Mouse (Mus musculus): ENCODE data around the gene Cyp26c1.

Cyp26c1 gene

DNA sequence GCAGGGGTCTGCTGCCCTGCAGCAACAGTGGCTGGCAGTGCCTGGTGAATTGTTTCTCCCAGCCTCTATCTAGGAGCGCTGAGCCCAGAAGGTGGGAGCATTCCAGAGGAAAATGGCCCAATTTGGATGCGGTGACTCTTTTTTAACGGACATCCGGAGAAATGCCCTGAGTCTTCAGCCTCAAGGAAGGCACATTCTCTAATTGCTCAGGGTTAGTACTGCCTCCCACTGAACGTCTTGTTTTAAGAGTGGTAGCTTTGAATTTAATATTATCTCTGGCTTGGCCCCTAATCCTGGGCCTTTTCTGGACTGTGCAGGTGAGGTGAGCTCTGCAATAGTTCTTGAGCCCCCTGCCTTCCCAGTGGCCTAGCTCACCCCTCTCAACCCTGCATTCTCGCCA, at the start of gene Cyp26c1:
Gene Cyp26c1 (plus strand): TSS at position 301 of the 400 bp plus-strand sequence.
- no peak for DNase-seq

DNA sequence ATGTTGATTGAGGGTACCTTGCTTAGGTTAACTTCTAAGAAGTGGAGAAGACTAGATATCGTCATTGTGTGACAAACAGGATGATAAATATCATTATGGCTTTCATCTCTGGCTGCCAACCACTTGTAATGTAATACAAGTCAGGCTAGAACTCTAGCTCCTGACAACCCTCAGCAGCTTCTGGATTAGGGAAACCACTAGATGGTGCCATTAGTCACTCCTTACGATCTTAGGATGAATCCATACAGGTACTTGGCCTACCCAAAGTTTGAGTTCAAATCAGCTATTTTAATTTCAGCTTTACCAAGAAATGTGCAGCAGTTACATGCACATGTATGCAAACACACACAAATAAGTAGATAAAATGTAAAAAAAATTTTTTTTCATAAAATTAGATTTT, 37.4 kb upstream of the Cyp26c1 start:
- no peak for DNase-seq

DNA sequence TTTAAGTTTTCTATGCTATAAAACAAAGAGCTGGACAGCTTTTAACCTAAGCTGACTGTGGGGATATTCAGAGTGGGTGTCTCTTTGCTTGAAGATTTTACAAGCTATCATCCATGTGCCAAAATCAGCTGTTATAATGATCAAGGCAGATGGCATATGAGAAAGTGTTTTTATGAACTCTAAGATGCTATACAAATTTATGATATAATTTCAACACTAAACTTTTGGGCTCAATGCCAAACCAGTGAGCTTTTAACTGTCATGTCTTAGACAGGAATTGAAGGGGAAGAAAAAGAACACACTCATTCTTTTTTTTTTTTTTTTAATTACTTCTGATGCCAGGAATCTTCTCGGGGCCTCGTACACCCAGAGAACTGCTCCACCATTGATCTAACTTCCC, 34.9 kb upstream of the Cyp26c1 start:
- DNase-seq, result no peak

DNA sequence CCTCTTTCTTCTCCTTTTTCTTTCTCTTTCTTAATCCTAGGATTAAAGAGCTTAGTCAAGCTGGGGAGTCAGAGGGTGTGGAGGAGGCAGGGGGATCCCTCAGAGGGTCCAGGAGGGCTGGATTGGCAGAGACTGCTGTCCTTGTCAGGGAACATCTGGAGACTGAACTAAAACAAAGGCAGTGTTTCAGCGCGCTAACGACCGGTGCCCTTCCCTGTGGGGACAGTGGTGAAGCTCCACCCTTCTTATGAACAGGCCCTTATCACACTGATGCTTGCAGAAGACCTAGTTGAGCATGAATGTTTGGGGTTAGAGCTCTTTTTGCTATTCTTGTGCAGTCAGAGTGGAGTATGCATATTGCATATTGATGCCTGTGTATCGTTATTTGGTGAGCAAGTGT, 31.4 kb upstream of the Cyp26c1 start:
- DNase-seq, result no peak

DNA sequence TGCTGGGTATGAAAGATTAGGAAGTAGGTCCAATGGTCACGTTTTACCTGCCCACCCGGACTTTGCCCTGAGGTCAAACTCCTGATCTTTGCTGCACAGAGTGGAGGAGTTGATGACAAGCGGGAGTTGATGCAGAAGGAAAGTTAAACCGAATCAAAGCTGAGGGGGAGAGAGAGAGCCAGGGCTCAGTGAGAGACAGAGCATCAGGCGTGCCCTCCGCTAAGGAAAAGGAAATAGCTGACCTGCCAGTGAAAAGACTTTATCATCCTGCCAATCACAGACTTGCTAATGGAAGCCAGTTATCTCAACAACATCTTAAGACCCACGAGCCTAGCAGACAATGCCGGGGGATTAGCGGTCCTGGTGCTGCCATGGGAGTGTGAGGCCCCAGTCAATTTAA, 28.9 kb upstream of the Cyp26c1 start:
- DNase-seq, result no peak

DNA sequence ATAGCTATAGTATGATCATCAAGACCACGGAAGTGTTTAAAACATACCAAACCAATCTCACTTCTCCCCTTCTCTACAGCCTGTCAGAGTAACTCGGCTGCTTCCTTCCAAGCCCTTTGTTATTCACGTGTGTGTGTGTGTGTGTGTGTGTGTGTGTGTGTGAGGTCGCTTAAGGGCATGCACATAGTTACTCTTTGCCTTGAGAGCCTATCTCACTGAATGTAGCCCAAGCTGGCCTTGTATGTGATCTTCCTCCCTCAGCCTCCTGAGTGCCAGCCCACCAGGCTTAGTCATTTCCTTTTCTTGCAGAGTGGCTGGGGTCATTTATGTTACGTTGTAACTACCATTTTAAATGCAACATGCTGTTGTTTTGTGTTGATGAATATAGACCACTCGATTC, 20.1 kb upstream of the Cyp26c1 start:
- no peak for DNase-seq

DNA sequence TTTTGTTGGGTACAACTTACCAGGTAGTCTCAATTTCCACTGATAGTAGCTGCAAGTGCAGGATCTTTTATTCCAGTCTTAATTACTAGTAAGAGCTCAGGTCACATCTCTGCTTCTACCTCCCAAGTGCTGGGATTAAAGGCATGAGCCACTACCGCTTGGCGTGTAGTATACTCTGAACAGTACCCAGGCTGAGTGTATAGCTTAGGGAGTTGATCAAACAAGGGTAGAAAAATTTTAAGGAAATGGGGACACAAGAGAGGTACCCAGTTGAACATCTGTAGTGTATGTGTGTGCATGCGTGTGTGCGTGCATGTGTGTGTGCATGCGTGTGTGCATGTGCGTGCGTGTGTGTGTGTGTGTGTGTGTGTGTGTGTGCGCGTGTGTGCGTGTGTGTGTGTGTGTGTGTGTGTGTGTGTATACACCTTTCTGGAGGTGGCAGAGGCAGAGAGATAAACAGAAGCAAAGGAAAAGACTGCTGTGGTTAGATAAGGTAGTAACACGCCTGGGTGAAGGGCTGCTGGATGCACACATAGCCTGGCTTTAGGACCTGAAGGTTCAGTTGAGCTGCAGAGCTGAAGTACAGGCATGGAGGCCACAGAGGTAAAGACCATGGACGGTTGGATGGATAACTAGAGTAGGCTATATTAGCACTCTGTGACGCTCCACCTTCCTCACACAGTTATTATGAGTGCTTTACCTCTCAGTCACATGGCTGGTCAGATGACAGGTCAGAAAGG, 17.4 kb upstream of the Cyp26c1 start:
- DNase-seq, result no peak

DNA sequence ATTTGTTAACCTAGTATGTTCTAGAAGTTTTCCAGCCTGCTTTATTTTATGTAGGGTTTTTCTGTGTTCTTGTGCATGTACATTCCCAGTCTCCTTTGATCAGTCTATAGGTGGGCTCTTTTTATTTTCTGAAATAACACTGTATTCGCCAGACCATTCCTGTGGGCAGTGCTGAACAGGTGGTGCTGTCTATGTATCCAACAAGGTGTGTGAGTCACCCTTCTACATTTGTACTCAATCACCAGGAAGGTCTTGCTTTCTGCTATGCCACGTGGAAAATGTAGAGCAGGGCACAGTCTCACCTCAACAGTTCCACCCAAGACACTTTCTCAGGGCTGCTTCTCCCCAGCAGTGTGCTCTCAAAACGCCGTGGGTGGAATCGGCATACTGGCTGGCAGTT, 16.7 kb upstream of the Cyp26c1 start:
- no peak for DNase-seq

DNA sequence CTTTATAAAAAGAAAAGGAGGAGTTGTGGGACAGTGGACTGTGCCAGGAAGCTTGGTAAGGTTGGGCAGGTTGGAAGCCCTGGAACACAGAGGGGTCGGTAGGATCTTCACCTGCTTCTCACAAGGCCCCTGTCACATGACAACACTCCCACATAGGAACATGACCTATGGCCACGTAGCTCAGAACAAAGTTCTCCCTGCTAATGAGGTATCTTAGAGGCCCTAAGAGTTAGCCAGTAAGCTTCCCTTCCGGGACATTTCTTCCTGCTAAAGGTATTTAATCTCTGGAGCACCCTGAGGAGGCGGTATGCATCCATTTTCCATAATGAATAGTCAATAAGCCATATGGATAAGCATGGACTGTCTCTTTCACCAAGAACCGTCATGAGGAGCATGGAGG, 15.9 kb upstream of the Cyp26c1 start:
- no peak for DNase-seq

DNA sequence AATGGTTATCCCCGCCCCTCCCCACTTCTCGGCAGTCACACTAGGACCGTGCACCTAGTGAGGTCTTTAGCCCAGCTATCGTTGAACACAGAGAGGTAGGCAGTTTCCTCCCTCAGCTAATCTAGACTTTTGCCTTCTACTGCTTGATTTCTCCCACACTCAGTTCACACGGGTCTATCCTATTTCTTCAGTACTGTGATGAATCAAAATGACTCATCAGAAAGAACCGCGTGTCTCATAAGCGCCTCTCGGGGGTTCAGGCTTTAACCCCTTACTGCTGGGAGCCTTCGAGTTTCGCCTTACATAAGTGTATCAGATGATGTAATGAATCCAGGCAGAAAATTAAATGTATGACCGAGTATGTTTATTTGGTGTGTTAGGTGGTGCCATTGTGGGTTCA, 12.0 kb upstream of the Cyp26c1 start:
- DNase-seq, result no peak

DNA sequence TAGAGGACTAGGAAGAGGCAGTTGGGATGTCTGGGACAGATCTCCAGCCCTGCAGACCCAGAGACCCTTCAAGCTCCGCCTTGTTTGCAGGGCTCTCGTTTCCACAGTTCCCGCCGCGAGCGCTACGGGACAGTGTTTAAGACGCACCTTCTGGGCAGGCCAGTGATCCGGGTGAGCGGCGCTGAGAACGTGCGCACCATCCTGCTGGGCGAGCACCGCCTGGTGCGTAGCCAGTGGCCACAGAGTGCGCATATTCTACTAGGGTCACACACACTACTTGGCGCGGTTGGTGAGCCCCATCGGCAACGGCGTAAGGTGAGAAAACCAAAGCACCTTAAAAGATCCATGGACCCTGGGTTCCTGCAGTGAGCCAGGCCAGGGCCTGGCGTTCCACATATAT, 966 bp downstream of the Cyp26c1 start:
- no peak for DNase-seq

DNA sequence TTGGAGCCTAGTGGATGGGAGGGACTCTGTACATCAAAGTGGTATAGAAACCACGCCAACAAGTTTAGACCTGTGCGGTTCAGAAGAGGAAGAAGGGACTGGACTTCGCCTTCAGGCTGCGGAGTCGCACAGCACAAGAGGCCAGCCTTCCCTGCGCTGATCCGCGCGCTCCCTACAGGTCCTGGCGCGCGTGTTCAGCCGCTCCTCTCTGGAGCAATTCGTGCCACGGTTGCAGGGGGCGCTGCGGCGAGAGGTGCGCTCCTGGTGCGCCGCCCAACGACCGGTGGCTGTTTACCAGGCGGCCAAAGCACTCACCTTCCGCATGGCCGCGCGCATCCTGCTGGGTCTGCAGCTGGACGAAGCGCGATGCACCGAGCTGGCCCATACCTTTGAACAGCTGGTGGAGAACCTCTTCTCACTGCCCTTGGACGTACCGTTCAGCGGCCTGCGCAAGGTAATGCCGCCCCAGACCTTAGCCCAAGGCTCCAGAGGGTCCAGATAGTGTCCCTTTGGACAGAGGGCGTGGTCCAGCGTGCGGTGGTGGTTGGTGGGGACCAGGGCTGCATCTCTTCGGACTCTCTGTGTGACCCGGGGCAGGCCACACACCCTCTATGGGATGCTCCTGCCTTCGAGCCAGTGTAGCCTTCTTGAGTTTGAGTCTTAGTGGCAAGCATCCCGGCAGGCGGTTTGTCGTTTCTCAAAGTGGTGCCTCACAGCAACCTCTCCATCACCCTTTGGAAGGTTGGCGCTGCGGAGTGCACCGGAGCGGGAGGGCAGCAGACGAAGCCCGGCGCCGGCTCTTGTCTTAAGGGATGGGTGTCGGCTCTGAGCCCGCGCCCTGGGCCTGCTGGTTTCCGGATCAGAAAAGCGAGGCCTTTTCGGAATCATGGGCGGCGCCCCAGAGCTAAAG, 1.8 kb downstream of the Cyp26c1 start:
- peak; percentile 51 for DNase-seq

DNA sequence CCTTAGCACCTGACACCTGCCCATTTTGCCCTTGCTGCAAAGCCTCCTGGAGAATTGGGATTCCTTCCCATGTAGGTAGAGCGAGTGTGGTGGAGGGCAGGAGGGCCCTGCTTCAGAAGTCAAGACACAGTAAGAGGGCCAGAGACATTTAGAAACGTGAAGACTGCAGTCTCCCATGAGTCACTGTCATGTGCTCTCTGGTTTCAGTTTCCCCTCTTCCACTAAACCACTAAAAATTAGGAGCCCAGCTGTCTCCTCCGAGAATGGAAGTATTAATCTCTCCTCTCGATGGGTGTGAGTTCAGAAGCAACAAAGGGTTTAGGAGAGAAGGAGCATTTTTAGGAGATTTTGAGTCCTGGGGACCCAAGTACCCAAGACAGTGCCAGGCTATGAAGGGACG, 4.1 kb downstream of the Cyp26c1 start:
- no peak for DNase-seq

DNA sequence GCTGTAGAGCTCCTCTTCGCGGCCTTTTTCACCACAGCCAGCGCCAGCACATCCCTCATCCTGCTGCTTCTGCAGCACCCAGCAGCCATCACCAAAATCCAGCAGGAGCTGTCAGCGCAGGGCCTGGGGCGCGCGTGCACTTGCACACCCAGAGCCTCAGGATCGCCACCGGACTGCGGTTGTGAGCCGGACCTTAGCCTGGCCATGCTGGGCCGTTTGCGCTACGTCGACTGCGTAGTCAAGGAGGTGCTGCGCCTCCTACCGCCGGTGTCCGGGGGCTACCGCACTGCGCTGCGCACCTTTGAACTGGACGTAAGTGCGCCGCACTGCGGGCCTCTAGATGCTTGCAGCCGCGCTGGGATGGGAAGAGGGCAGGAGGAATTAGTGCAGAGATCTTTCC, 5.3 kb downstream of the Cyp26c1 start:
- no peak for DNase-seq

DNA sequence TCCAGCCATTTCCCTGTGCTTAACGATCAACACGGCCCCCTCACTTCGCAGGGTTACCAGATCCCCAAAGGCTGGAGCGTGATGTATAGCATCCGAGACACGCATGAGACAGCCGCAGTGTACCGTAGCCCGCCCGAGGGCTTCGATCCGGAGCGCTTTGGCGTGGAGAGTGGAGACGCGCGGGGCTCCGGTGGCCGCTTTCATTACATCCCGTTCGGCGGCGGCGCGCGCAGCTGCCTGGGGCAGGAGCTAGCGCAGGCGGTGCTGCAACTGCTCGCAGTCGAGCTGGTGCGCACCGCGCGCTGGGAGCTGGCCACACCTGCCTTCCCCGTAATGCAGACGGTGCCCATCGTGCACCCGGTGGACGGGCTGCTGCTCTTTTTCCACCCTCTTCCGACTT, 7.5 kb downstream of the Cyp26c1 start:
- peak; percentile 60 for DNase-seq

DNA sequence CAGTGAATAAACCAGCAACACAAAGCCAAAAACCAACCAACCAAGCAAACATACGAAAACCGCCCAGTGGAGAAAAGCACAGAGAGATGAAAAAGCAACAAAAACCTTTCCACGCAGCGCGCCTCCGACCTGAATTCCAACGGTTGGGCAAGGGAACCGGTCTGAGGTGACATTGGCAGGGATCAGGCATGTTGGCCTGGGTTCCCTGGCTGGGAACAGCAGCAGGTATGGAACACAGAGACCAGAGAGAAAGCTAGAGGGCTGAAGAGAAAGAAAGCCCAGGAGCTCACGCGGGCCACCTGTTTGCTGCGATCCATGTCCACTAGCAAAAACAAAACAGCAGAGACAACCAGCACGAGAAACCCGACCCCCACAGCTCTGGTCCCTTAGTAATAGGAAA, 9.8 kb downstream of the Cyp26c1 start:
- DNase-seq, result no peak

DNA sequence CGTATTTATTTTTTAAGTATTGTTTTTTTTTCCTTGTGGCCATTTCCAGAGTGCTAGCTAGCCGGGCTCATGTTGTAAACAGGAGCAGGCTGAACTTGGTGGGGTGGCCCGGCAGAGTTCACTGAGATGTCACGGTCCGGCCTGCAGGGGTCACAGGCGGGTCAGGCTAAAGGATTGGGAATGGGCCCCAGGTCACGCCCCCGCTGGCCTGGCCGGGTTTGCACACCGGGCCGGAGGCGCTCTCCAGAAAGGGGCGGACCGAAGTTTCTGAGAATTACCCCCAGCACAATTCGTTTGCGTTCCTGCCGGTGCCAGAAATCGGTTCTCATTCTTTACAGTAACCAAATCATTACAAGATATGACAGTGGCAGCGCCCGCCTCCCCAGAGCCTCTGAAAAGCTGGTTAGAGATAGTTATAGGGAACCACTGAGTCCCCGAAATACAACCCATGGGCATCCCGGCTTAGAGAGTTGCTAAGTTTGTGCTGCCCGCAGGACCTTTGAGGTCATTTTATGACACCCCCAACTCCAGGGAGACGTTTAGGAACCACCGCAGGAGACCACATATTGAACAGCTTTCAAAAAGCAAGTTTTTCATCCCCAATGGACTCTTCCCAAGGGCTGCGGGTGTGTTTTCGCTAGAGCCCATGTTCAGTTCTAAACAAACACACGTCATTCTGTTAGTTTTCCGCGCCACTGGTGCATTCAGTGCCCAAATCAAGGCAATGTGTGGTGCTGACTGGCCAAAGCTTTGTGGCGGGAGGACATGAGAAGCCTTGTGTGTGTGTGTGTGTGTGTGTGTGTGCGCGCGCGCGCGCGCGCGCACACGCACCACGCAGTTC, 10.6 kb downstream of the Cyp26c1 start:
- DNase-seq, result no peak

DNA sequence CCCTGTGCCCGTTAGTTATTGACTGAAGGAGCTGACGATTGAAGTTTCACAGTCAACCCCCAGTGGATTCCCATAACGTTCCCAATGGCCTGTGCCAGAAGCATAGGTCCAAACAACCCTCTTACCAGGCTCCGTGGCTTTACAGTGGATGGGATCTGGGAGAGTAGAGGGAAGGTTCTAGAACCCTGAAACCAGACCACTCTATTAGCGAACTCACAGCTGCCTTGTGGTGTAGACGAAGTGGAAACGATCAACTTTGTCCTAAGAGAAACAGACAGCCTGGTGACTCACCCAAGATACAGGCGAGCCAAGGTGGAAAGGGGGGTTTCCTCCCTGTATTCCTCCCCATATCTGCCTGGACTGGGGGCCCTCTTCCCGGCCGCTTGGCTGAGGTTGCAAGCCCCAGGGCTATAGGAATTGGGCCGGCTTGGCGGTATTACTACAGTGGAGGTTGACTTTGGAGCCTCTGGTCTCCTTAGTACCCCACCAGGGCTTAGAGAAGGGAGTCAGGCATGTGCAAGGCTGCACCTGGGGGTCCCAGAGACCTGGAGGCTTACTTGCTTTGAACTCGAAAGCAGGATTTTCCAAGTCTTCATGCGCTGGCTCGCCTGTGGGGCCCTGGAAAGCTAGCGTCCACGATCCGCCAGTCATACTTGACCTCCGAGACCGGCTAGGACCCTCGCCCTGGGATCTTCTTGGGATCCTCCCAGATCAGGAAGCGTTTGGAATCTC, 11.4 kb downstream of the Cyp26c1 start:
- no peak for DNase-seq

DNA sequence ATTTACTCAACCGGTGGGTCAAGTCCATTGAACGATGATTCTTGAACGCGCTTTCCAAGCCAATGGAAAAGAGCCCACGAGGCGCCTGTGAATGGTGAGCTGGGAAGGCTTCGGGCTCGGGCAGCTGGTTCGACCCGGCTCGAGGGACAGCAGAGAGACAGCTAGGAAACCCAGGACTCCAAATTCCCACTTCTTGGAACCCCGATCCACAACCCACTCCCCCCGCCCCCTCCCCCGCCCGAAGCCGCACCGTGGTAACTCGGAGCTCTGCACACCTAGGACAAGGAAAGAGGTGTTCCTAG, 11.9 kb downstream of the Cyp26c1 start:
- DNase-seq, result no peak

DNA sequence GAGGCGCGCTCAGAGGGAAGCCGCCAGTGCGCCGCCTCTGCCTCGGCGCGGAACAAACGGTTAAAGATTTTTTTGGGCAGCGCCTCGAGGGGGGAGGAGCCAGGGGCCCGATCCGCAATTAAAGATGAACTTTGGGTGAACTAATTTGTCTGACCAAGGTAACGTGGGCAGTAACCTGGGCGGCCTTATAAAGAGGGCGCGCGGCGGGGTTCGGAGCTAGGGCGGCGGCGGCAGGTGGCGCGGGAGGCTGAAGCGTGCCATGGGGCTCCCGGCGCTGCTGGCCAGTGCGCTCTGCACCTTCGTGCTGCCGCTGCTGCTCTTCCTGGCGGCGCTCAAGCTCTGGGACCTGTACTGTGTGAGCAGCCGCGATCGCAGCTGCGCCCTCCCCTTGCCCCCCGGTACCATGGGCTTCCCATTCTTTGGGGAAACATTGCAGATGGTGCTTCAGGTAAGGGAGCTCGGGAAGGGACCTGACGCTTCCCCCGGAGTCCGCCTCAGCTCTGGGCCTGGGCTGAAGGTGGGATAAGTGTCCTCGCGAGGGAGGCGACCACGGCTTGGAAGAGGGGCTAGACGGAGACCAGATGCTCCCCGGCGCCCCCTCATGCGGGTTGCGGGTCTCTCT, 12.4 kb downstream of the Cyp26c1 start, which contains the start of gene Cyp26a1:
Gene Cyp26a1 (plus strand): TSS at position 148 of the 622 bp plus-strand sequence.
- peak; percentile 21 for DNase-seq

DNA sequence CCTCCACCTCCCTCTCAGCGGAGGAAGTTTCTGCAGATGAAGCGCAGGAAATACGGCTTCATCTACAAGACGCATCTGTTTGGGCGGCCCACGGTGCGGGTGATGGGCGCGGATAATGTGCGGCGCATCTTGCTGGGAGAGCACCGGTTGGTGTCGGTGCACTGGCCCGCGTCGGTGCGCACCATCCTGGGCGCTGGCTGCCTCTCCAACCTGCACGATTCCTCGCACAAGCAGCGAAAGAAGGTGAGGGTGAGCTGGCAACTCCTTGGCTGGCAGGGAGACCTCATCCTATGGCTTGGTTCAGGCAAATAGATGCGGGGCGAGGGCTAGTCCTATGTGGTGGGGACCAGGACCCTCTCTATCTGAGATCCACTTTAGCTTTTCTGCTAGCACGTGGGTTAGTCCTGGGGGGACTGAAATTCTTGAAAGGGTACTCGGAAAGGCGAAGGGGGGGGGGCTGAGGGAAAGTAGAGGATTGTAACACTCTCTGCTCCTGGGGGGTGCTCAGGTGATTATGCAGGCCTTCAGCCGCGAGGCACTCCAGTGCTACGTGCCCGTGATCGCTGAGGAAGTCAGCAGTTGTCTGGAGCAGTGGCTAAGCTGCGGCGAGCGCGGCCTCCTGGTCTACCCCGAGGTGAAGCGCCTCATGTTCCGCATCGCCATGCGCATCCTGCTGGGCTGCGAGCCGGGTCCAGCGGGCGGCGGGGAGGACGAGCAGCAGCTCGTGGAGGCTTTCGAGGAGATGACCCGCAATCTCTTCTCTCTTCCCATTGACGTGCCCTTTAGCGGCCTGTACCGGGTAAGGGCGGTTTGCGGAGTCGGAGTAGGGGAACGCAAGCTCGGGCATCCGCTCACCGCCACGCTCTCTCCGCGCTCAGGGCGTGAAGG, 13.1 kb downstream of the Cyp26c1 start:
- DNase-seq, result no peak
